Mouse (Mus musculus): ENCODE measurements around the gene Dazap1. TPM values are rescaled to one million over a fixed set of nuclear protein-coding genes. Genes with fewer than 3 reads are reported as not detected.
"Not testable (repeated sequence)": the region's sequence is repeated elsewhere in the genome, so short reads cannot be mapped to it uniquely, and the experiment has no call there.

The Dazap1 gene
- polyA plus RNA-seq (2011; ENCODE audit: insufficient read depth, insufficient read length, low read depth, missing spikeins): 175 and 192 TPM in 2 replicates

- H3K4me1 ChIP-seq (ENCODE audit: control insufficient read depth, insufficient read depth, low read length): no peaks in the 10 kb centered on the region
- H3K9ac ChIP-seq (ENCODE audit: low read depth, poor library complexity, severe bottlenecking): peak within 1 kb of the TSS; percentile 26
- peak within 1 kb of the TSS; percentile 33; the same call in 1 of the 2 replicates for H3K27ac ChIP-seq (ENCODE audit: insufficient read depth, low read length)
- H3K36me3 ChIP-seq (ENCODE audit: control insufficient read depth, insufficient read depth, low read length, poor library complexity, severe bottlenecking): no peaks in the 10 kb centered on the region
- peak within 1 kb of the TSS; percentile 70 for H3K4me3 ChIP-seq (ENCODE audit: low read depth, low read length)
- TF ChIP-seq POLR2A (IDR thresholded peaks at IDR 0.05; ENCODE audit: insufficient read depth, low read length) (no peak), CTCF (IDR thresholded peaks at IDR 0.05; ENCODE audit: low read depth, low read length) (no peak), EP300 (IDR thresholded peaks at IDR 0.05; ENCODE audit: insufficient read depth, low read depth, low read length) (no peak)
- no peaks in the 10 kb centered on the region for H3K9me3 ChIP-seq (replicated peaks; ENCODE audit: control insufficient read depth, insufficient read depth, low read length, poor library complexity, severe bottlenecking)
- no peaks in the 10 kb centered on the region for H3K27me3 ChIP-seq (ENCODE audit: control insufficient read depth, insufficient read depth, low read length, poor library complexity, severe bottlenecking)
Measured at GRCm38 (mm10) chr10:80260642-80261584, at the start of gene Dazap1, which contains the start of gene Gamt. Gene Dazap1 (plus strand): TSS chr10:80261486. Gene Gamt (minus strand): TSS chr10:80261012.

- not testable (repeated sequence) for H3K27ac ChIP-seq (ENCODE audit: insufficient read depth, low read length); H3K36me3 ChIP-seq (ENCODE audit: control insufficient read depth, insufficient read depth, low read length, poor library complexity, severe bottlenecking); H3K4me3 ChIP-seq (ENCODE audit: low read depth, low read length); H3K9ac ChIP-seq (ENCODE audit: low read depth, poor library complexity, severe bottlenecking); H3K9me3 ChIP-seq (replicated peaks; ENCODE audit: control insufficient read depth, insufficient read depth, low read length, poor library complexity, severe bottlenecking); H3K27me3 ChIP-seq (ENCODE audit: control insufficient read depth, insufficient read depth, low read length, poor library complexity, severe bottlenecking); H3K4me1 ChIP-seq (ENCODE audit: control insufficient read depth, insufficient read depth, low read length)
Measured at GRCm38 (mm10) chr10:80211547-80212103, 49.7 kb upstream of the Dazap1 start.

GRCm38 (mm10) chr10:80215048-80215772 lies 46.1 kb upstream of the Dazap1 start:
- TF ChIP-seq POLR2A (IDR thresholded peaks at IDR 0.05; ENCODE audit: insufficient read depth, low read length): no peak
- no peak for TF ChIP-seq CTCF (IDR thresholded peaks at IDR 0.05; ENCODE audit: low read depth, low read length)
- H3K4me3 ChIP-seq (ENCODE audit: low read depth, low read length): no peak overlapping the region
- H3K27ac ChIP-seq (ENCODE audit: insufficient read depth, low read length): no peak overlapping the region; the same call in 1 of the 2 replicates
- no peaks in the 10 kb centered on the region for H3K27me3 ChIP-seq (ENCODE audit: control insufficient read depth, insufficient read depth, low read length, poor library complexity, severe bottlenecking)
- H3K4me1 ChIP-seq (ENCODE audit: control insufficient read depth, insufficient read depth, low read length): peaks cover 3% of the 10 kb centered on the region
- no peaks in the 10 kb centered on the region for H3K9me3 ChIP-seq (replicated peaks; ENCODE audit: control insufficient read depth, insufficient read depth, low read length, poor library complexity, severe bottlenecking)
- H3K9ac ChIP-seq (ENCODE audit: low read depth, poor library complexity, severe bottlenecking): peak overlapping the region; percentile 6; the same call in 1 of the 2 replicates
- no peaks in the 10 kb centered on the region for H3K36me3 ChIP-seq (ENCODE audit: control insufficient read depth, insufficient read depth, low read length, poor library complexity, severe bottlenecking)

GRCm38 (mm10) chr10:80220676-80221075 lies 40.6 kb upstream of the Dazap1 start:
- Histone ChIP-seq H3K36me3 (ENCODE audit: control insufficient read depth, insufficient read depth, low read length, poor library complexity, severe bottlenecking) (no peaks in the 10 kb centered on the region), H3K27me3 (ENCODE audit: control insufficient read depth, insufficient read depth, low read length, poor library complexity, severe bottlenecking) (no peaks in the 10 kb centered on the region), H3K27ac (ENCODE audit: insufficient read depth, low read length) (no peak overlapping the region), H3K4me1 (ENCODE audit: control insufficient read depth, insufficient read depth, low read length) (peaks cover 5% of the 10 kb centered on the region), H3K9ac (ENCODE audit: low read depth, poor library complexity, severe bottlenecking) (no peak overlapping the region), H3K4me3 (ENCODE audit: low read depth, low read length) (no peak overlapping the region; the same call in 1 of the 2 replicates), H3K9me3 (replicated peaks; ENCODE audit: control insufficient read depth, insufficient read depth, low read length, poor library complexity, severe bottlenecking) (no peaks in the 10 kb centered on the region)
- no peak for TF ChIP-seq POLR2A (IDR thresholded peaks at IDR 0.05; ENCODE audit: insufficient read depth, low read length)
- TF ChIP-seq CTCF (IDR thresholded peaks at IDR 0.05; ENCODE audit: low read depth, low read length): no peak
- TF ChIP-seq EP300 (IDR thresholded peaks at IDR 0.05; ENCODE audit: insufficient read depth, low read depth, low read length): no peak

- H3K4me3 ChIP-seq (ENCODE audit: low read depth, low read length); H3K27ac ChIP-seq (ENCODE audit: insufficient read depth, low read length); H3K9ac ChIP-seq (ENCODE audit: low read depth, poor library complexity, severe bottlenecking); H3K9me3 ChIP-seq (replicated peaks; ENCODE audit: control insufficient read depth, insufficient read depth, low read length, poor library complexity, severe bottlenecking); H3K36me3 ChIP-seq (ENCODE audit: control insufficient read depth, insufficient read depth, low read length, poor library complexity, severe bottlenecking); H3K4me1 ChIP-seq (ENCODE audit: control insufficient read depth, insufficient read depth, low read length); H3K27me3 ChIP-seq (ENCODE audit: control insufficient read depth, insufficient read depth, low read length, poor library complexity, severe bottlenecking): not testable (repeated sequence)
Measured at GRCm38 (mm10) chr10:80223137-80223536, 38.1 kb upstream of the Dazap1 start.

- H3K27me3 ChIP-seq (ENCODE audit: control insufficient read depth, insufficient read depth, low read length, poor library complexity, severe bottlenecking): no peaks in the 10 kb centered on the region
- H3K4me3 ChIP-seq (ENCODE audit: low read depth, low read length): peak overlapping the region; percentile 32
- H3K36me3 ChIP-seq (ENCODE audit: control insufficient read depth, insufficient read depth, low read length, poor library complexity, severe bottlenecking): peaks cover 23% of the 10 kb centered on the region
- H3K27ac ChIP-seq (ENCODE audit: insufficient read depth, low read length): peak overlapping the region; percentile 61
- no peak for TF ChIP-seq CTCF (IDR thresholded peaks at IDR 0.05; ENCODE audit: low read depth, low read length)
- peak; percentile 70 for TF ChIP-seq POLR2A (IDR thresholded peaks at IDR 0.05; ENCODE audit: insufficient read depth, low read length)
- no peak for TF ChIP-seq EP300 (IDR thresholded peaks at IDR 0.05; ENCODE audit: insufficient read depth, low read depth, low read length)
- no peaks in the 10 kb centered on the region for H3K9me3 ChIP-seq (replicated peaks; ENCODE audit: control insufficient read depth, insufficient read depth, low read length, poor library complexity, severe bottlenecking)
- H3K4me1 ChIP-seq (ENCODE audit: control insufficient read depth, insufficient read depth, low read length): peaks cover under 1% of the 10 kb centered on the region
- peak overlapping the region; percentile 60 for H3K9ac ChIP-seq (ENCODE audit: low read depth, poor library complexity, severe bottlenecking)
Measured at GRCm38 (mm10) chr10:80226071-80226415, 35.2 kb upstream of the Dazap1 start.

Measured in ES-Bruce4 (cell line).